Mouse (Mus musculus): ENCODE measurements around the gene Edar.

Gene Edar

DNA sequence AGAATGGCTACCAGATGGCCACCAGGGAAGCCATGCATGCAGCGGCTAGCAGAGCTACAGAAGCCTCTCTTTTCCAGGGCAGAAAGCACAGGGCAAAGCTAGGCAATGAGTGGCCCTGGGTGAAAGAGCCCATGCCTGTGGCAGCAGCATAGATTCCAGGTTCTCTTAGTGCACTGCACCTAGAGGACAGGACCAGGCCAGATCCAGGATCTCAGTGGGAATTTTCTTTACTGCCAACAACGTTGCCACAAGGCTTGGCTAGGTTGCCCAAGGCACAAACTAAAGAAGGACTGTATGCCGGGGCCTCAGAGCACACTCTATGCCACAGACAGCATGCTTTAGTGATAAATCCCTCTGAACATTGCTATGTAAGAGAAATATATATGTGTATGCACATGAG, 69.1 kb downstream of the Edar start:
- no peak for DNase-seq (ENCODE audit: extremely low spot score, low read depth, low spot score)

- DNase-seq (ENCODE audit: extremely low spot score, low read depth, low spot score): no peak
Observed at GRCm38 (mm10) chr10:58604779-58605178, 70.7 kb downstream of the Edar start.

DNA sequence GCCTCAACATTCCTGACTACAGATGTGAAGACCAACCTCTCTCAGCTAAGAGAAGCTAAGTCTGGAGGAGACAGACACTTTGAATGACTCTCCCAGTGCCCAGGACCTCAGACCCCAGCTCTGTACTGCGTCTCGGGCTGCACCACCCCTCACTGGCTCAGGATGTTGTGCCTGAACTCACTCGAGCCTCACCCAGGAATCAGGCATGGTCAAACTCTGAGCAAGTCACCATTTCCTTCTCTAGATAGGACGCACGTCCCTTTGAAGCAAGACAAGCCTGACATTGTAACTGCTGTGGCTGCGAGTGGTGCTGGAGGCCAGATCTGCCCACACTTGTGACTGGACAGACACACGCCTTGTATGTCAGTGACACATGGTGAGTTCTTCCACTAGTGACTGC, 73.5 kb downstream of the Edar start:
- no peak for DNase-seq (ENCODE audit: extremely low spot score, low read depth, low spot score)

- no peak for DNase-seq (ENCODE audit: extremely low spot score, low read depth, low spot score)
Observed at GRCm38 (mm10) chr10:58601431-58601901, 74.0 kb downstream of the Edar start.

DNA sequence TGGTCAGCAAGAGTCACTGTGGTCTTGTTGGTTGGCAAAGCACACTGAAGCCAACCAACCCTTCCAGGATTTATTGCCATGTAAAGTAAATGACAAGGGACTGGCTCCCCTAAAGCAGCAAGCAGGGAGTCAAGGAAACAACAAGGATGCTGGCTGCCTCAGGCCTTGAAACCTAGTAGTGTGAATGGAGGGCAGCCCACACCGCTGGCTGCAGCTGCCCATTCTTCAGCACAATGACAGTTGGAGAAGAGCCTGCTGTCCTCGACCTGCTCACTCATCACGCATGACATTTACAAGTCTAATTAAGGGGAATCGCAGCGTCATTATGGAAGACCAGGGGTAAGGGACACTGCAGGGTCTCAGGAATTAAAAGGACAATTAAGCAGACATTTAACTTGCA, 74.5 kb downstream of the Edar start:
- no peak for DNase-seq (ENCODE audit: extremely low spot score, low read depth, low spot score)

DNA sequence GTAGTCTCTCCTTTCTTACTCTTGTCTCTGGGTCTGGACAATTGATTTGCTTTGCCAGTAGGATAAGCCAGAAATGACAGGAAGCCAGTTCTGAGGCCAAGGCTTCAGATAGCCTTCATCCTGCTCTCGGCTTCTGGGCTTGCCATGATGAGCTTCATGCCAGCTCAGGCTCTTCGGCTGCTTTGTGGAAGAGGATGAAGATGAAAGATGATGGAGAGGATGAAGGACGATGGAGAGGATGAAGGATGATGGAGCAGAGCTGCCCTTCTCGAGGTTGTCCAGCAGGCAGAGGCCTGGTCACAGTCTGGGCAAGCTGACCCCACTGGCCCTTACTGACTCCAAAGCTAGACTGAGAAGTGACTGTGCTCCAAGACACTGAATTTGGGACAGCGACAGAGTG, 75.3 kb downstream of the Edar start:
- no peak for DNase-seq (ENCODE audit: extremely low spot score, low read depth, low spot score)

DNA sequence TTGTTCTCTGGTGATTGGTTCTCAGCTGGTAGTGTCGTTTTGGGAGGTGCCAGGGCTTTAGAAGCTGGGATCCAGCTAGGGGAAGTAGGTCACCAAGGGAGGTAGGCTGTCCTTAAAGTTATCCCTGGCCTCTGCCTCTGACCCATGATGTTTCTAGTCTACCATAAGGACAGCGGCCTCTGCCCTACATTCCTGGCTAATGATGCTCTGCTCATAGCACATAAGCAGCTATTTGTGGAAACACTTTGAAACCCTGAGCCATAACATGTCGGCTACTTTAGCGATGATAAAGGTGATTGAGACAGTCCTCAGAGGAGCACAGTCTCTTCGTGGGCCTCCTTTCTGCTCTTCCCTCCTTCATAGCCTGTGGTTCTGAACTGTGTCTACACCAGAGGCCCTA, 79.6 kb downstream of the Edar start:
- DNase-seq (ENCODE audit: extremely low spot score, low read depth, low spot score): no peak

- no peak for DNase-seq (ENCODE audit: extremely low spot score, low read depth, low spot score)
Observed at GRCm38 (mm10) chr10:58595197-58595596, 80.3 kb downstream of the Edar start.

DNA sequence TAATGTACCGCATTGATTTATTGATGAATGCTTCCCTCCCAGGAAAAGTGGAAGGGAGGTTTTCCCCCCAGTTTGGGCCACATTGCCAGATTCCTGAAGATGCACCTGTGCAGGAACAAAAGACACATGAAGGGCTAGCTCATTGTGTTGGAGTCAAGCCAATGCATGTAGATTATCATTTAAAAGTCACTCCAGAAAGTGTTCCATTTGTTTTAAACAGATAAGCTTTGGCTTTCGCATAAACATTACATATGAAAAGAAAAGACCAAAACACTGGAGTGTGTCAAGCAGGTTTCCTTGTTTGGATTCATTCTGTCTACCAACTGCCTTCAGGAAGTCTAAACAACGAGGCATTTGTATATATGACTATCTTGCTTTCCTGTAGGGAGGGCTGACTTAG, 81.0 kb downstream of the Edar start:
- no peak for DNase-seq (ENCODE audit: extremely low spot score, low read depth, low spot score)

DNA sequence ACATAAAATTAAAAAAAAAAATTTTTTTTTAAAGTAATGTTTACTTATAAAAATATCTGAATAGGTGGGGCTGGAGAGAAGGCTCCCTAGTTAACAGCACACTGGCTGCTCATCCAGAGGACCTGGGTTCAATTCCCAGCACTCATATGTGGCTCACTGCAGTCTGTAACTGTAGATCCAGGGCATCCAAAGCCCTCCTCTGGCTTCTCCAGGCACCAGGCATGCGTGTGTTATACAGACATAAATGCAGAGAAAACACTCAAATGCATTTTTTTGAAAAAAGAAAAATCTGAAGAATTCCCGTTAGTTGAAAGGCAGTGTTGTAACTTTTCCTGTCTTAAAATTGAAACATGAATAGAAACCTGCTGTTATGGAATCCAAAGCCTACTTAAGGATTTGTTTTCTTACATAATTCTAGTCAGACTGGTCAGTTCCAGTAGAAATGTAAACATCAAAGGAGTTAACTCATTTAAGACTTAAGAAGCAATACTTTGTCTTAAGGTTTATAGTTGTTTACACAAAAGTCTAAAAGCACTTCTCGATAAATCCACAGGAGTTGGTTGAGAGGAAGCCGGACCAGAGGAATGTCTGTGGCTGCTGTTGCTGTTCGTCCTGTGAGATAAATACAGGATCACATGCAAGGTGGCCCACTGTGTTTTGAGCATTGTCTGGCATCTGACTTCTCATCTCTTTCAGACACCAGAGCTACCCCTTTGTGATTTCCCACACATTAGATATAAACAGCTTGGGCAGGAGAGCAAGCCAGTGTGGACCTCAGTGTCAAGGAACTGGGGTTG, 89.8 kb downstream of the Edar start:
- no peak for DNase-seq (ENCODE audit: extremely low spot score, low read depth, low spot score)

GRCm38 (mm10) chr10:58560521-58560920, 114.9 kb downstream of the Edar start:
- DNase-seq (ENCODE audit: extremely low spot score, low read depth, low spot score): no peak

GRCm38 (mm10) chr10:58559901-58560300, 115.6 kb downstream of the Edar start:
- DNase-seq (ENCODE audit: extremely low spot score, low read depth, low spot score): peak; percentile 35

- DNase-seq (ENCODE audit: extremely low spot score, low read depth, low spot score): peak; percentile 18
Observed at GRCm38 (mm10) chr10:58559098-58559497, 116.4 kb downstream of the Edar start.

- DNase-seq (ENCODE audit: extremely low spot score, low read depth, low spot score): no peak
Observed at GRCm38 (mm10) chr10:58554693-58555387, 120.6 kb downstream of the Edar start.
